Mouse (Mus musculus): ENCODE results near the gene Ece1.

DNA sequence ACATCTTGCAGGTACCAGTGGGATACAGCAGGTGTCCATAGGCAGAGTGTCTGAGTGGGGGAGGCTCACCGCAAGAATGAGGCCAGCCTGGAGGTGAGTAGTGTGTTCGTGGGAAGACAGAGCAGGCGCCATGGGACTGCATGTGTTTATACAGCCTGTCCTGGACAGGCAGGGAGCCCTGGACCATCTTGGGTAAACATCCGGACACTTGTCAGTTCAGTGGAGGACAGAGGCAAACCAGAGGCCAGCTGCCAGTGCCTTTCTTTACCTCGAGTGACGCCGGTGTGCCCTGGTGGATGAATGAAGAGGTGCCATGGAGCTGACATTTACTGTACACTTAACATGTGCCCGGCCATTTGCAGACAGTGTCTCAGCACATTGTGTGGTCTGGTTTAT, 26.0 kb downstream of the Ece1 start:
- no peak for TF ChIP-seq GATA1 (IDR thresholded peaks at IDR 0.05; ENCODE audit: borderline replicate concordance, low read length)
- TF ChIP-seq CTCF (IDR thresholded peaks at IDR 0.05; ENCODE audit: low read depth, low read length) = no peak
- TF ChIP-seq GATA2 (IDR thresholded peaks at IDR 0.05; ENCODE audit: borderline replicate concordance, low read depth, low read length) = no peak
- no peak for TF ChIP-seq TAL1 (conservative IDR thresholded peaks at IDR 0.05; ENCODE audit: low read depth, low read length)

All from G1E (cell line).